Mouse (Mus musculus): ENCODE results near the gene Tns1.
"Not testable (repeated sequence)": the region's sequence is repeated elsewhere in the genome, so short reads cannot be mapped to it uniquely, and the experiment has no call there.

Gene Tns1

GRCm38 (mm10) chr1:73913071-73914005, 210.9 kb downstream of the Tns1 start:
- DNase-seq (ENCODE audit: low read depth, low spot score) = no peak

DNA sequence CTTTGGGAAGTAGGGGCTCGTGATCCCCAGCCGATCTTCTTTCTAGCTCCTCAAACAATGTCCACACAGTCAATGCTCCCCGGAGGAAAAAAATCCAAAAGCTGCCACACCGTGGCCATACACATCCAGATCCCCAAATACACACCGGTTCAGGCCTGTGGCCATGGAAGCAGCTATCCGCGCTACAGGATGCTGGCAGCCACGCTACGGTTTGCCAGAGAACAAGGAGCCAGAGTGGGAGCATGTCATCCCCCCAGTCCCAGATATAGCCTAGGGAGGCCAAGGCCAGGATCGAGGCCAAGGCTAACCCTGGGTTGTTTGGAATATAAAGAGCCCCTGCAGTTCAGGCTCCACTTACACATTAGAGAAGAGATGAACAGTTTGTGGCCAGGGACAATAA, 211.8 kb downstream of the Tns1 start:
- DNase-seq (ENCODE audit: low read depth, low spot score) = no peak

GRCm38 (mm10) chr1:73911981-73912380, 212.3 kb downstream of the Tns1 start:
- DNase-seq (ENCODE audit: low read depth, low spot score) = no peak

DNA sequence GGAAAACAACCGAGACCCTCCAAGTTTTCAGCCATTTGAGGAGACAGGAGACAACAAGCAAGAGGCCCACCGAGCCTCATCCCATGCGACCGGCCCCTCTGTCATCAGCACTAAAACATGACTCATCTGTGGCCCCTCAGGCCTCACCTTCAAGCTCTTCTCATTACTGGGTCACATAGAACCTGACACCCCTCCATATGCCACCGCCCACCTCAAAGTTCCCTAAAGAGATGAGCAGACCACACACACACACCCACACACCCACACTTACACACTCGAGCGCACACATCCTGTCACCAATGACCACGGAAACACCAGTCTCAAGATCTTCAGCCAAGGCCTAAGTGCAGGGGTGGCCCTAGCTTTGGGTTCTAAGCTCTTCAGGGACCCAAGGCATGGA, 213.5 kb downstream of the Tns1 start:
- no peak for DNase-seq (ENCODE audit: low read depth, low spot score)

DNA sequence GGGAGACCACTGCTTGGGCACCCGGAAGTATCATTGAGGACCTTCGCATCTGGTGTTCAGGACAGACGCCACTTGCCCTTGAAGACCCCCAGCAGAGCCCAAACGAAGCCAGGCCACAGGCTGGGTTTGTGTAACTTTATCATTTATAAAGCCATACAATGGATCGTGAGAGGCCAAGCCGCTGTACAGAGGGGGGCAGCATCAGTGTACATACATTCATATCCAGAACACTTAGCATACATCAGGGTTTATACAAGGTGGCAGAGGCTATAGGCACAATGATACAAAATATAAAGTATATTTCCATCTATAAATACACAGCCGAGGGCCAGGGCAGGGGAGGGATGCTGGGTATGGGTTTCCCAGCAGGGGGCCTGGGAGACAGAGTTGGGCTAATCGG, 214.1 kb downstream of the Tns1 start:
- no peak for DNase-seq (ENCODE audit: low read depth, low spot score)

DNA sequence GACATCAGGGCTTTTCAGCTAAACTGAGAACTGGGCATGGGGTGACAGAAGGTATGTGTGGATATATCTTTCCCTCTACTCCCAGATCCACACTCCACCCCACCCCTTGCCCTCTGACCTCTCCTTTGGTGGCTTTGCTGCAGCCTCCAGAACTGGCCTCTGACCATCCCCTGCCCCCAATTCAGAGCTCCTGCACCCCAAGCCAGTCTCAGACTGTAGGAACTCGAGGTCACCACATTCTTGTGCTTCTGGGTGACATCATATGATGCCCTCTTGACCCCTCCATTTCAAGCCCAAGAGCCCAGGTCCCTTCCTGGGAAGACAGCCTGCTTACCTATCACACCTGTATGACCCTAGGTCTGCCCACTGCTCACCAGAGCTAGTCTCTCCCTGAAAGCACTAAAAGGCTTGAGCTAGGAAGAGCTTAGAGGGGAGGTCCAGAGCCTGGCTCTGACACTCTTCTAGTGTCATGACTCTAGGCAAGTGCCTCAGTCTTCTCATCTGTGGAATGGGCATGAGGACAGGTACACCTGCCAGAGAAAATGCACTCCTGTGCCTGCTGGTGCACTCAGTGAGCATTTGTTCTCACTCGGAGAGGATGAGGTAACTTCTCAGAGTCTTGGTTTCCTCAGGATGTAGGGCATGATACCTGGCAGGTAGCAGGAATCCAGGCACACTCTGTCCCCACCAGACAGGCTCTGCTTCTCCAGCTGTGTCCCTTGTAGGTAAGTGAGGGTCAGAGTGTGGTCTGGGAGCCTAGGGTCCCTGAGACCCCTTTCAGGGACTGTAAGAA, 214.9 kb downstream of the Tns1 start:
- no peak for DNase-seq (ENCODE audit: low read depth, low spot score)

DNA sequence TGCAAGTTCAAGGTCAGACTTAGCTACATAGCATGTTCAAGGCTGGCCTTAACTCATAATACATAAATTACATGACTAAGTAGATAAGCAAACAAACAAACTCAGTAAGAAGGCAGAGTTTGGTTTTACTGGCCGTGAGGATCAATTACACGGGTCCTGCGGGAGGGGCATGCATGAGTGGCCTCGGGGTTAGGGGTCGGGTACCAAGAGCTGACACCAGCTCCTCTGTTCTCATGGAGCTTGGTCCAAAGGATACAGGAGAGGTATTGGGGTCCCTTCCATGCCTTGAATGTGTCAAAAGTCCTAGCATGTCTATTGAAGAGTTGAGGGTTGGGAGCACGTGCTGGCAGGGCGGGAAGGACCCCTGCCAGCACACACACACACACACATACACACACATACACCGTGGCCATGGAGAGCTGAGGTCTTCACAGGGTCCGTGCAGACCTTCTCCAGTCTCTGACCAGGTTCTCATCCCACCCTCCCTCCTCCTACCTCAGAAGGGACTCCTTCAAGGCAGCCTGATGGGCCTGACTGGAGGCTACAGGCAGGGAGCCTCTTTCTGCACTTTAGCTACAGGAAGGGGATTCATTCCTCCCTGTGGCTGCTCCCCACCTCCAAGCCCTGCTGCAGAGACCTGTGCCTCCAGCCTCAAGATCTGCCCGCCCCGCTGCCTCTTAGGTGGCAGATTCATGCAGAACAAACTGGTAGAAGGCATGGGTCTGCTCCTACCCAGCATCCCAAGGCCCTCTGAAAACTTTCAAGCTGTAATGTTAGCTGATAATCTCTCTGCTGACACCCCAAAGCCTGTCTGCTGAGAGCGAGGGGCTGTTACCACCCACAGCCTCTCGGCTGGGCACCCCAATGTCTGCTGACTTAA, 215.9 kb downstream of the Tns1 start:
- no peak for DNase-seq (ENCODE audit: low read depth, low spot score)

GRCm38 (mm10) chr1:73907166-73907565, 217.1 kb downstream of the Tns1 start:
- DNase-seq (ENCODE audit: low read depth, low spot score) = no peak

GRCm38 (mm10) chr1:73906376-73906775, 217.9 kb downstream of the Tns1 start:
- DNase-seq (ENCODE audit: low read depth, low spot score) = no peak

DNA sequence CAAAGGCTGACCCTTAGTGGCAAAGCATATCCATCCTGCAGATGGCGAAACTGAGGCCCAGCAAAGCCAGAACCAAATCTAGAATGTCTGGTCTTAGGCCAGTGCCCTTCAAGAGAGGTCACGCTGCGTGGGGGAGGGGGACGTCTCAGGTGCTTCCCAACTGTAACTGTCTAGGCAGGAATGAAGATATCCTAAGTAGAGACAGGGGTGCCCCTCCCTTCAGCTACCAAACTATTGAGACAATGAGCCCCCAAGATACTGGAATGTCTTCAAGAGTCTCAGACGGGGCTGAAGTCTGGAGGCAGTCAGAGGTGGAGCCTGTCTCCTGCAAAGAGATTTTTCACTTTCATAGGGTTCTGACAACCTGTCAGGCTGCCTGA, 218.4 kb downstream of the Tns1 start:
- DNase-seq (ENCODE audit: low read depth, low spot score) = no peak

- no peak for DNase-seq (ENCODE audit: low read depth, low spot score)
Observed at GRCm38 (mm10) chr1:73905111-73905810, 219.0 kb downstream of the Tns1 start.

DNA sequence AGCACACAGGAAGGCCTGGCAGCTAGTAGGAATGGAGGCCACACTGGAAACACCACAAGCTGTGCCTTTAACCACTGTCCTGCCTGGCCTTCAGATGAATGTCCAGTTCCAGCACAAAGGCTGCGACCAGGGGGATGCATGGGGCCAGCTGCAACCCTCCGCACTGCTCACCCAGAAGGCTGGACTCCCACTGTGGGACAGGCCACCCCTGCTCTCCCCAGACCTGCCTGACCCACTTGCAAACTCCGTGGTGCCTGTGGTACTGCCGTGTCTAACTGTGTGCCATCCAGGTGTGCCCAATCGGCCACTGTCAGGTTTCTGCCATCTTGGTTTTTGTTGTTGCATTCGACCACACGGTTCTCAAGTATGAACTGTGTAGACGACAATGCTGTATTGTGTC, 219.6 kb downstream of the Tns1 start:
- no peak for DNase-seq (ENCODE audit: low read depth, low spot score)

DNA sequence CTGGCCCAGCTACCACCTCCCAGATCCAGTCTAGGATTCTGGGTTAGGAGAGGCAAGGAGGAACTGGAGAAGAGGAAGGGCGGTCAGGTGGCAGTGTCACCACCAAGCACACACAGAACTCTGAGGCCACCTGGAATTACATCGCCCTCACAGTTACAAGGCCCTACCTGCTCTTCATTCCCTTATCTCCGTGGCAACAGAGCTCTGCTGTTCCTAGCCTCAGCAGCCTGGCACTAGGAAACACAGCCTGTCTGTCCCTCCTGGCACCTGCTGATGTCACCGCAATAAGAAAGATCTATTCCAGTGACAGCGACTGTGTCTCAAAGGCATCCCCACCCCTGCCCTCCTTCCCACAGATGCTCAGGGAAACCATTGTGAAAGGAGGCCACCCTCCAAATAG, 221.2 kb downstream of the Tns1 start:
- DNase-seq (ENCODE audit: low read depth, low spot score) = no peak

DNA sequence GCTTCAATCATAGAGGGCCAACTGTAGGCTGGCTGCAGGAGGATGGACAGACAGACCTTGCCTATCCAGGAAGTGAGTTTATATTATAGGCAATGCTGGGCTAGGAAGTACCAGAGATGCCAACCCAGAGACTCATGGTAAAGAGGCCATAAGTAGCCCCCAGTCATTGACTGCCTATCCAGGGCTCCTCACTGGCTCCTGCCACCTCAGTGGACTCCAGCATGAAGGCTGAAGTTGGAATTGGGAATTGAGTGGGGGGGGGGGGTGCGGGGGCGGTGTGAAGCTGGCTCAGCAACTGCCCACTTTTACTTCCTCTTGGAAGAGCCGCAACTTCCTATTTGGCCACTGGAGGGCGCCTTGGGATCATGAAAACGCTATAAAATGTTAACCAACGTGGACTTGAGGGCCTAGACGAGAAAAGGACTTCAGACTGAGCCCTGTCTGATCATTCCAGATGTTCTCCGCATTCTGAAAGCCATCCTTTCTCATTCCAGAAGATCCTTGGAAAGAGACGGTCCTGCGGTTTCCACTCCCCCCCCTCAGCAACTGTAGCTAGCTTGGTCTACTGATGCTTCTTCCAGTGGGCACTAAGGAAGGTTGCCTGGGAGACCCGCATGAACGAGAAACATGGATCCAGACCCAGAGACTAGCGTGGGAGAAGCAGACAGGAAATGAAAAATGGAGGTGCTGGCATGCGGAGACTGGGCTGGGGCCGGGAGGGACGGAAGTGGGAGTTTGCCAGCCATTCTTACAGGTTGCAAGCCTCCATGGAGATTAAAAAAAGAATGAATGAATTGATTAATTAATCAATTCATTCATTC, 221.9 kb downstream of the Tns1 start:
- peak; percentile 68 for DNase-seq (ENCODE audit: low read depth, low spot score)

DNA sequence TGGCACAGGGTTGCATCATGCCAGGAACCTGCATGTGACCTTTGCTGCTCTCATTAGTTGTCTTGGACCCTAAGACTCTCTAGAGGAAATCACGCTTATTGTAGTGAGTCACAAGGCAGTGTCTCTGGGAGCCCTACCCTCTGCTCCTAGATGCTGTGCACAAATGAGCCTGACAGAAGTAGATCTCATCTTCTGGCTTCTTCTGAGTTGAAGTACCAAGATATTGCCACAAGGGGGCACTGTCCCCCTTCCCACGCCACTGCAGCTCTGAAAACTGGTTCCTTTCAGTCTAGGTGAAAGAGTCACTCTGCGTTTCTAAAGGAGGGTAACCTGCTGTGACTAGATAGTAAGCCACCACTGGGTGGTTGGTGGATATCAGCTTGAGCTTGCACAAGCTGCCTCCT, 222.8 kb downstream of the Tns1 start:
- peak; percentile 68 for DNase-seq (ENCODE audit: low read depth, low spot score)

GRCm38 (mm10) chr1:73895451-73895850, 228.8 kb downstream of the Tns1 start:
- DNase-seq (ENCODE audit: low read depth, low spot score) = not testable (repeated sequence)

DNA sequence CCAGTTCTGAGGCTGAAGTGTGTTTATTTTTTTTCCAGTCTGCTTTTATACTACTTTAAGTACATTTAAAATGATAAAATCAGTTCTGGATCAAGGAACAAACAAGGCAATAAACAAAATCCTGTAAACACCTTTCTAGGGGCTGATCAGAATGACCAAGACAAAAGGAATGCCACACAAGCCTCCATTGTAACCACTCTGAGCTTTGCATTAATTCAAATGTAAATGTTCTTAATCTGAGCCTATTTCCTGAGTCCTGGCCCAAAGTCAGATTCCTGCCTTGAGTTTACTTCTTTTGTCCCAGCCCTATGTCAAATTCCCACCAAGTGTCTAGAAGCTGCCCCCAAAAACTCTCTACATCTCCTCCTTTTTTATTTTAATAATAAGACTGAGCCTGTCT, 243.5 kb downstream of the Tns1 start:
- no peak for DNase-seq (ENCODE audit: low read depth, low spot score)

GRCm38 (mm10) chr1:73875676-73876218, 248.5 kb downstream of the Tns1 start:
- no peak for DNase-seq (ENCODE audit: low read depth, low spot score)

DNA sequence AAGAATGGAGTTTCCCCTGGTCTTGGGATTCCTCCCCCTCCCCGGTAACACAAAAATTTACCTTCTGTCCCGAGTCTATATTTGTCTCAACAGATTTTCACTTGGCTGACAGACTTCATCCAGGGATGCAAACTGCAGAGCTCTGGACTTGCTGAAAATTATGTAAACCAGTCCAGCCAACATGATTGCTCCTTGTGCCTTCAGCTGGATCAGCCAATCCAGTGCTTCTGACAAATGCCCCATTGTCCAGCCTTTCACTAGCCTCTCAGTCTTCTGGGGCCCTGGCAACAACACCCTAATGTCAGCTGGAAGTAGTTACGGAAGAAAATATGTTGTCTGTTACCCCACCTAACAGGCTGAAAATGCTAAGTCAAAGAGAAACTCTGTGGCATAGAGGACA, 259.9 kb downstream of the Tns1 start:
- no peak for DNase-seq (ENCODE audit: low read depth, low spot score)

DNA sequence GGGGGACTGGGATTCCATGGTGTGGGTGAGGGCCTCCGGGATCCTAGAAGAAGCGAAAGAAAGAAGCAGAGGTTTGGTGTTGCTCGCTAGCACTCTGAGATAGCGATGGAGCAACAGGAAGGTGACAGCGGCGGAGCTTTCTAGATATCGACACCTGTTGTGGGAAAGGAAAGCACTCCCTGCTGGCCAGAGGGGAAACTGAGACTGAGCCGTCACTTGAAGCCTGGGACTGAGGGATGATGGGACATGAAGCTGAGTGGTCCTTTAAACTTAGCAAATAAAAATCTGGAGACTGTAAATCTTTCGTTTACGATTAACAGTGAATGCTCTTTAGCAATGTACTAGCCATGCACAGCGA, 261.2 kb downstream of the Tns1 start:
- DNase-seq (ENCODE audit: low read depth, low spot score) = no peak
